Mouse (Mus musculus) midbrain, embryonic 10.5 days (tissue): ENCODE results near the gene Ube2g2. TPM values are rescaled to one million over a fixed set of nuclear protein-coding genes. Genes with fewer than 3 reads are reported as not detected.

Source experiments
- DNase-seq: peaks from one replicate; pipeline ENCODE4 v3.0.0-alpha.2; 2017; ENCODE audit warnings: low spot score
- H3K27ac ChIP-seq: fragments of 300-500 bp; sonication (generic); replicated peaks from 2 replicates; pipeline ENCODE4 v1.5.1; 2016; ENCODE audit warnings: mild to moderate bottlenecking
- H3K27me3 ChIP-seq: fragments of 300-500 bp; sonication (generic); 2 replicates; pipeline ENCODE4 v1.6.1; 2016; ENCODE audit warnings: low read depth, mild to moderate bottlenecking; ENCODE audit not compliant: poor library complexity, severe bottlenecking
- H3K36me3 ChIP-seq: fragments of 300-500 bp; sonication (generic); 2 replicates; pipeline ENCODE4 v1.6.1; 2016; ENCODE audit warnings: mild to moderate bottlenecking, moderate library complexity
- H3K4me1 ChIP-seq: fragments of 300-500 bp; sonication (generic); 2 replicates; pipeline ENCODE4 v1.6.1; 2016
- H3K4me3 ChIP-seq: fragments of 300-500 bp; sonication (generic); 2 replicates; pipeline ENCODE4 v1.5.1; 2016; ENCODE audit warnings: mild to moderate bottlenecking, moderate library complexity
- H3K9me3 ChIP-seq: fragments of 300-500 bp; sonication (generic); replicated peaks from 2 replicates; pipeline ENCODE4 v1.6.1; 2016; ENCODE audit warnings: mild to moderate bottlenecking
- WGBS: fragments of 180-500 bp; shearing (Covaris S2); methylation state at CpG from one replicate; pipeline ENCODE4 v1.1.7; 2016; 5-methylcytosine and 5-hydroxymethylcytosine counted together
- polyA plus RNA-seq: library from polyadenylated mRNA; unstranded; fragments of >200 nt; fragmentation: Nextera tagmentation; extraction: Ambion mirVana; gene quantifications from 2 replicates; pipeline ENCODE4 v1.2.1, GENCODE M21; 2016

The Ube2g2 gene
- polyA plus RNA-seq, 1 experiment from 2014 or later, result 104 TPM

GRCm38 (mm10) chr10:77589749-77590148 lies 32.3 kb upstream of the Ube2g2 start:
- H3K27me3 ChIP-seq, result no peaks in the 10 kb centered on the region
- peaks cover 83% of the 10 kb centered on the region for H3K36me3 ChIP-seq
- peaks cover 9% of the 10 kb centered on the region; the same call in 1 of the 2 replicates for H3K4me1 ChIP-seq
- no peak overlapping the region for H3K27ac ChIP-seq
- DNase-seq, result no peak
- no peaks in the 10 kb centered on the region for H3K9me3 ChIP-seq
- H3K4me3 ChIP-seq, result no peak overlapping the region
- WGBS, result 88% methylated on average over 8 of the region's 8 CpGs

- Histone ChIP-seq H3K27me3 (no peaks in the 10 kb centered on the region), H3K4me3 (no peak overlapping the region), H3K4me1 (peaks cover 9% of the 10 kb centered on the region; the same call in 1 of the 2 replicates), H3K27ac (no peak overlapping the region), H3K36me3 (peaks cover 90% of the 10 kb centered on the region), H3K9me3 (no peaks in the 10 kb centered on the region)
- peak; percentile 59 for DNase-seq
- WGBS, result 44% methylated on average over 6 of the region's 6 CpGs
Measured at GRCm38 (mm10) chr10:77590812-77591211, 31.3 kb upstream of the Ube2g2 start.

- Histone ChIP-seq H3K27ac (no peak overlapping the region), H3K4me3 (no peak overlapping the region), H3K36me3 (peaks cover 93% of the 10 kb centered on the region), H3K4me1 (peaks cover 9% of the 10 kb centered on the region; the same call in 1 of the 2 replicates), H3K27me3 (no peaks in the 10 kb centered on the region), H3K9me3 (no peaks in the 10 kb centered on the region)
- 84% methylated on average over 6 of the region's 6 CpGs for WGBS
- no peak for DNase-seq
Measured at GRCm38 (mm10) chr10:77591546-77591945, 30.5 kb upstream of the Ube2g2 start.

- Histone ChIP-seq H3K4me1 (no peaks in the 10 kb centered on the region), H3K4me3 (no peak overlapping the region), H3K36me3 (peaks cover 79% of the 10 kb centered on the region), H3K27me3 (no peaks in the 10 kb centered on the region), H3K9me3 (no peaks in the 10 kb centered on the region), H3K27ac (no peak overlapping the region)
- 83% methylated on average over 2 of the region's 2 CpGs for WGBS
- no peak for DNase-seq
Measured at GRCm38 (mm10) chr10:77596060-77596459, 26.0 kb upstream of the Ube2g2 start.

GRCm38 (mm10) chr10:77603021-77603420 lies 19.1 kb upstream of the Ube2g2 start:
- WGBS, result 59% methylated on average over 4 of the region's 4 CpGs
- Histone ChIP-seq H3K4me1 (peaks cover 15% of the 10 kb centered on the region), H3K9me3 (no peaks in the 10 kb centered on the region; the same call in 1 of the 2 replicates), H3K36me3 (peaks cover 20% of the 10 kb centered on the region), H3K4me3 (no peak overlapping the region), H3K27ac (no peak overlapping the region), H3K27me3 (no peaks in the 10 kb centered on the region)
- no peak for DNase-seq

- Histone ChIP-seq H3K36me3 (peaks cover 19% of the 10 kb centered on the region), H3K9me3 (no peaks in the 10 kb centered on the region; the same call in 1 of the 2 replicates), H3K4me3 (no peak overlapping the region), H3K4me1 (peaks cover 19% of the 10 kb centered on the region), H3K27me3 (no peaks in the 10 kb centered on the region), H3K27ac (no peak overlapping the region)
- WGBS, result 91% methylated on average over 6 of the region's 6 CpGs
- DNase-seq, result no peak
Measured at GRCm38 (mm10) chr10:77604111-77604510, 18.0 kb upstream of the Ube2g2 start.

- no peaks in the 10 kb centered on the region; the same call in 1 of the 2 replicates for H3K9me3 ChIP-seq
- H3K36me3 ChIP-seq, result peaks cover 25% of the 10 kb centered on the region
- DNase-seq, result no peak
- 0 out of 2 replicates have a peak overlapping the region, but pooled peaks have one; percentile 99 for H3K27ac ChIP-seq
- 93% methylated on average over 5 of the region's 5 CpGs for WGBS
- H3K4me3 ChIP-seq, result 0 out of 2 replicates have a peak overlapping the region, but pooled peaks have one; percentile 88
- H3K27me3 ChIP-seq, result no peaks in the 10 kb centered on the region
- H3K4me1 ChIP-seq, result peaks cover 19% of the 10 kb centered on the region
Measured at GRCm38 (mm10) chr10:77604958-77605357, 17.1 kb upstream of the Ube2g2 start.

GRCm38 (mm10) chr10:77605368-77605767 lies 16.7 kb upstream of the Ube2g2 start:
- WGBS, result 43% methylated on average over 1 of the region's 1 CpGs

GRCm38 (mm10) chr10:77605908-77606826 lies 15.9 kb upstream of the Ube2g2 start, which contains the start of the genes Sumo3 and Gm49325:
Sumo3 (plus strand) TSS chr10:77606097.
Gm49325 (plus strand) TSS chr10:77606197.
- WGBS, result 1% methylated on average over 113 of the region's 119 CpGs
- Histone ChIP-seq H3K27ac (peak within 1 kb of the TSS; percentile 99), H3K4me1 (peaks cover 19% of the 10 kb centered on the region), H3K4me3 (peak within 1 kb of the TSS; percentile 88), H3K9me3 (no peaks in the 10 kb centered on the region; the same call in 1 of the 2 replicates), H3K27me3 (no peaks in the 10 kb centered on the region), H3K36me3 (peaks cover 37% of the 10 kb centered on the region)
- DNase-seq, result peak; percentile 92

More at GRCm38 (mm10) chr10:77605368-77605767, 16.7 kb upstream of the Ube2g2 start:
- peak overlapping the region; percentile 99 for H3K27ac ChIP-seq
- H3K27me3 ChIP-seq, result no peaks in the 10 kb centered on the region
- peak overlapping the region; percentile 88 for H3K4me3 ChIP-seq
- peaks cover 29% of the 10 kb centered on the region for H3K36me3 ChIP-seq
- H3K4me1 ChIP-seq, result peaks cover 19% of the 10 kb centered on the region
- DNase-seq, result peak; percentile 51
- H3K9me3 ChIP-seq, result no peaks in the 10 kb centered on the region; the same call in 1 of the 2 replicates

- Histone ChIP-seq H3K4me1 (peaks cover 19% of the 10 kb centered on the region), H3K9me3 (no peaks in the 10 kb centered on the region; the same call in 1 of the 2 replicates), H3K36me3 (peaks cover 44% of the 10 kb centered on the region), H3K4me3 (peak overlapping the region; percentile 88), H3K27me3 (no peaks in the 10 kb centered on the region), H3K27ac (peak overlapping the region; percentile 99)
- DNase-seq, result no peak
- WGBS, result 53% methylated on average over 7 of the region's 7 CpGs
Measured at GRCm38 (mm10) chr10:77606855-77607254, 15.2 kb upstream of the Ube2g2 start.

GRCm38 (mm10) chr10:77607441-77607840 lies 14.6 kb upstream of the Ube2g2 start:
- Histone ChIP-seq H3K27ac (no peak overlapping the region), H3K36me3 (peaks cover 50% of the 10 kb centered on the region), H3K9me3 (no peaks in the 10 kb centered on the region; the same call in 1 of the 2 replicates), H3K4me3 (peak overlapping the region; percentile 88), H3K4me1 (peaks cover 19% of the 10 kb centered on the region), H3K27me3 (no peaks in the 10 kb centered on the region)
- 82% methylated on average over 5 of the region's 5 CpGs for WGBS
- no peak for DNase-seq

GRCm38 (mm10) chr10:77608589-77608988 lies 13.5 kb upstream of the Ube2g2 start:
- Histone ChIP-seq H3K9me3 (no peaks in the 10 kb centered on the region; the same call in 1 of the 2 replicates), H3K27ac (no peak overlapping the region), H3K4me1 (peaks cover 19% of the 10 kb centered on the region), H3K36me3 (peaks cover 61% of the 10 kb centered on the region), H3K27me3 (no peaks in the 10 kb centered on the region), H3K4me3 (no peak overlapping the region)
- WGBS, result 95% methylated on average over 8 of the region's 8 CpGs
- no peak for DNase-seq
